8 mouse cellular contexts compared by ENCODE assay signal in genomic region chr9:85325201-85325868, GRCm38 (mm10). TPM values are rescaled to one million over a fixed set of nuclear protein-coding genes. Genes with fewer than 3 reads are reported as not detected.
DNase-seq lines count a peak whose midpoint lies in the region; ATAC-seq lines count a peak whose summit lies in the region.

No protein-coding gene starts in this region.

- H3K27ac ChIP-seq in lung, embryonic 16.5 days (ENCODE audit: low read length): no peak overlapping the region
- H3K27ac ChIP-seq in heart, embryonic 10.5 days: peak overlapping the region; percentile 90; the same call in 1 of the 2 replicates
- peak overlapping the region; percentile 95; the same call in 1 of the 2 replicates for H3K27ac ChIP-seq in limb, embryonic 15.5 days
- no peak overlapping the region; the same call in 1 of the 2 replicates for H3K27ac ChIP-seq in neural tube, embryonic 15.5 days (replicated peaks)

- peaks cover 4% of the 10 kb centered on the region; the same call in 1 of the 2 replicates for H3K27me3 ChIP-seq in lung, embryonic 16.5 days (ENCODE audit: control insufficient read depth, insufficient read depth, low read depth, low read length)
- 0 out of 2 replicates have a peak, but pooled peaks cover 12% of the 10 kb centered on the region for H3K27me3 ChIP-seq in heart, embryonic 10.5 days (ENCODE audit: insufficient read depth, poor library complexity, severe bottlenecking)
- H3K27me3 ChIP-seq in limb, embryonic 15.5 days: peaks cover 6% of the 10 kb centered on the region; the same call in 1 of the 2 replicates
- peaks cover 4% of the 10 kb centered on the region; the same call in 1 of the 2 replicates for H3K27me3 ChIP-seq in neural tube, embryonic 15.5 days (replicated peaks)

- H3K36me3 ChIP-seq in lung, embryonic 16.5 days (ENCODE audit: control insufficient read depth, insufficient read depth, low read length): no peaks in the 10 kb centered on the region
- H3K36me3 ChIP-seq in heart, embryonic 10.5 days: no peaks in the 10 kb centered on the region
- H3K36me3 ChIP-seq in limb, embryonic 15.5 days: no peaks in the 10 kb centered on the region; the same call in 1 of the 2 replicates
- H3K36me3 ChIP-seq in neural tube, embryonic 15.5 days: no peaks in the 10 kb centered on the region

- no peak for DNase-seq in lung, postnatal 14 days
- no peak for DNase-seq in heart, embryonic 10.5 days (ENCODE audit: low spot score)
- no peak for DNase-seq in spleen, adult 12 weeks (ENCODE audit: low spot score)
- no peak for DNase-seq in right cerebral cortex, postnatal 10 days (ENCODE audit: low spot score in 2 of 2)
- no peak for DNase-seq in urinary bladder, adult 2 months (ENCODE audit: low spot score)

- 0 out of 2 replicates have a peak overlapping the region, but pooled peaks have one; percentile 6 for H3K9ac ChIP-seq in lung, embryonic 16.5 days (ENCODE audit: low read length)
- peak overlapping the region; percentile 65 for H3K9ac ChIP-seq in limb, embryonic 15.5 days
- no peak overlapping the region; the same call in 1 of the 2 replicates for H3K9ac ChIP-seq in neural tube, embryonic 15.5 days (replicated peaks)

- no peak for ATAC-seq in lung, embryonic 16.5 days (ENCODE audit: low read depth)
- ATAC-seq in limb, embryonic 15.5 days (ENCODE audit: insufficient number of reproducible peaks, low FRiP score, low TSS enrichment, low read depth): no peak
- no peak for ATAC-seq in neural tube, embryonic 15.5 days (ENCODE audit: low FRiP score)

- peak overlapping the region; percentile 69 for H3K4me2 ChIP-seq in lung, embryonic 16.5 days (ENCODE audit: low read depth, low read length)
- H3K4me2 ChIP-seq in limb, embryonic 15.5 days: peak overlapping the region; percentile 87
- H3K4me2 ChIP-seq in neural tube, embryonic 15.5 days: peak overlapping the region; percentile 73

- no peaks in the 10 kb centered on the region for H3K9me3 ChIP-seq in lung, embryonic 16.5 days (ENCODE audit: control insufficient read depth, low read length)
- H3K9me3 ChIP-seq in heart, embryonic 10.5 days: no peaks in the 10 kb centered on the region
- no peaks in the 10 kb centered on the region for H3K9me3 ChIP-seq in limb, embryonic 15.5 days
- no peaks in the 10 kb centered on the region for H3K9me3 ChIP-seq in neural tube, embryonic 15.5 days (replicated peaks)

- peak overlapping the region; percentile 76 for H3K4me3 ChIP-seq in lung, embryonic 16.5 days (ENCODE audit: low read length)
- peak overlapping the region; percentile 85 for H3K4me3 ChIP-seq in heart, embryonic 10.5 days
- H3K4me3 ChIP-seq in limb, embryonic 15.5 days: peak overlapping the region; percentile 72
- H3K4me3 ChIP-seq in neural tube, embryonic 15.5 days (replicated peaks): peak overlapping the region; percentile 59

- H3K4me1 ChIP-seq in lung, embryonic 16.5 days (replicated peaks; ENCODE audit: control insufficient read depth, insufficient read depth, low read length): peaks cover 9% of the 10 kb centered on the region; the same call in 1 of the 2 replicates
- peaks cover 5% of the 10 kb centered on the region; the same call in 1 of the 2 replicates for H3K4me1 ChIP-seq in heart, embryonic 10.5 days
- H3K4me1 ChIP-seq in limb, embryonic 15.5 days: peaks cover 18% of the 10 kb centered on the region; the same call in 1 of the 2 replicates
- H3K4me1 ChIP-seq in neural tube, embryonic 15.5 days: peaks cover 23% of the 10 kb centered on the region

- 18% methylated on average over 17 of the region's 17 CpGs for WGBS in lung, embryonic 16.5 days
- 35% methylated on average over 17 of the region's 17 CpGs for WGBS in heart, embryonic 10.5 days
- WGBS in limb, embryonic 15.5 days: 23% methylated on average over 17 of the region's 17 CpGs
- 30% methylated on average over 17 of the region's 17 CpGs for WGBS in neural tube, embryonic 15.5 days

RNA-seq across cellular contexts. Expression of gene Tent5a, which starts 1.8 kb away (rescaled TPM):
- 9.1 and 9.7 TPM in 2 replicates for polyA plus RNA-seq in lung, embryonic 16.5 days (2015; fragmentation: Nextera tagmentation; extraction: Ambion mirVana)
- polyA plus RNA-seq in heart, embryonic 10.5 days (2016; fragmentation: Nextera tagmentation; extraction: Ambion mirVana): 5.3 and 5.8 TPM in 2 replicates
- polyA plus RNA-seq in limb, embryonic 15.5 days (2015; fragmentation: Nextera tagmentation; extraction: Ambion mirVana): 33.3 and 36.9 TPM in 2 replicates
- 8.1 and 8.5 TPM in 2 replicates for polyA plus RNA-seq in neural tube, embryonic 15.5 days (2015; fragmentation: Nextera tagmentation; extraction: Ambion mirVana)
- polyA plus RNA-seq in urinary bladder, adult 2 months (2012; rRNA removed): 8.4 and 10.7 TPM in 2 replicates

RNA-seq across cellular contexts. Expression of gene Gm11114, which starts 12.8 kb away (rescaled TPM):
- not detected in 2 replicates for polyA plus RNA-seq in lung, embryonic 16.5 days (2015; fragmentation: Nextera tagmentation; extraction: Ambion mirVana)
- not detected in 2 replicates for polyA plus RNA-seq in heart, embryonic 10.5 days (2016; fragmentation: Nextera tagmentation; extraction: Ambion mirVana)
- not detected in 2 replicates for polyA plus RNA-seq in limb, embryonic 15.5 days (2015; fragmentation: Nextera tagmentation; extraction: Ambion mirVana)
- polyA plus RNA-seq in neural tube, embryonic 15.5 days (2015; fragmentation: Nextera tagmentation; extraction: Ambion mirVana): not detected in 2 replicates
- not detected in 2 replicates for polyA plus RNA-seq in urinary bladder, adult 2 months (2012; rRNA removed)

Comparison
In these comparisons a context has a peak if more than half of its experiments do, and no peak if none do; other contexts are left out.
1. H3K27ac ChIP-seq: peak in heart, embryonic 10.5 days (single experiment) and limb, embryonic 15.5 days (single experiment); none in lung, embryonic 16.5 days (single experiment) and neural tube, embryonic 15.5 days (single experiment).
2. Peak in every context shown above with its lines, with median percentiles within 50 percentile points of each other: H3K4me2 ChIP-seq and H3K4me3 ChIP-seq.